Mouse (Mus musculus) olfactory bulb, adult 2 months (tissue): ENCODE measurements around the gene Ifit3. TPM values are rescaled to one million over a fixed set of nuclear protein-coding genes. Genes with fewer than 3 reads are reported as not detected.
"Not testable (repeated sequence)": the region's sequence is repeated elsewhere in the genome, so short reads cannot be mapped to it uniquely, and the experiment has no call there.

ENCODE experiments used
- H3K27ac ChIP-seq: fragments of 200-500 bp; 2 replicates; pipeline ENCODE4 v1.5.1; 2012; ENCODE audit warnings: low read depth, low read length; ENCODE audit not compliant: insufficient read depth
- H3K4me1 ChIP-seq: fragments of 200-500 bp; 2 replicates; pipeline ENCODE4 v1.6.1; 2012; ENCODE audit warnings: low read length; ENCODE audit not compliant: control insufficient read depth, insufficient read depth
- H3K4me3 ChIP-seq: fragments of 200-500 bp; 2 replicates; pipeline ENCODE4 v1.5.1; 2012; ENCODE audit warnings: mild to moderate bottlenecking, low read depth, low read length, moderate library complexity; ENCODE audit not compliant: insufficient read depth
- CTCF ChIP-seq: fragments of 200-500 bp; IDR thresholded peaks from 2 replicates; pipeline ENCODE4 v1.5.1; 2012; ENCODE audit warnings: low read depth, mild to moderate bottlenecking, low read length, moderate library complexity; ENCODE audit not compliant: insufficient read depth
- POLR2A ChIP-seq: fragments of 200-500 bp; IDR thresholded peaks from 2 replicates; pipeline ENCODE4 v1.6.1; 2012; ENCODE audit warnings: mild to moderate bottlenecking, low read depth, low read length, moderate library complexity; ENCODE audit not compliant: insufficient read depth
- WGBS: fragments of 180-500 bp; shearing (Covaris S2); methylation state at CpG from one replicate; pipeline ENCODE4 v1.1.7; 2018; 5-methylcytosine and 5-hydroxymethylcytosine counted together
- polyA plus RNA-seq: library from polyadenylated mRNA; stranded (reverse); fragments of >200 nt; gene quantifications from 2 replicates; pipeline ENCODE4 v1.2.4, GENCODE M21; 2012; ENCODE audit warnings: low replicate concordance; ENCODE audit not compliant: missing spikeins, insufficient read depth, insufficient read length

Gene Ifit3
- polyA plus RNA-seq, 1 experiment = not detected

DNA sequence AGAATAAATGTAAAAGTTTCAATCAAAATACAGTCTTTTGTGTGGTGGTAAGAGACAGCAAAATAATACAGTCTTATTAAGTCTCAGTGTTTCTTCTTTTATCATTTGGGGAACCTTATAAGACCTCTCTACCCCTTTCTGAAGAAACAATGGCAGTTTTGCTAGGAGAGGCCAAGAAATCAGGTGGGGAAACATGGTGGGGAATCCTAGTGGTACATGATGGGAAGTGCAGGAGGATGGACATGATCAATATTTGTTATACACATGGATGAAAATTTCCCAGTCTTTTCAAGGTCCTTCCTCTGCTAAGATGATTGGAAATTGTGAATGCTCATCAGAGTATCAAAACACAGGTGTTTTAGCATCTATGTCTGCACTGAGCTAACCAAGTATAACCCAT, 5.6 kb downstream of the Ifit3 start:
- Histone ChIP-seq H3K4me3 (no peak overlapping the region), H3K27ac (no peak overlapping the region), H3K4me1 (no peaks in the 10 kb centered on the region)
- TF ChIP-seq POLR2A (no peak), CTCF (no peak)

DNA sequence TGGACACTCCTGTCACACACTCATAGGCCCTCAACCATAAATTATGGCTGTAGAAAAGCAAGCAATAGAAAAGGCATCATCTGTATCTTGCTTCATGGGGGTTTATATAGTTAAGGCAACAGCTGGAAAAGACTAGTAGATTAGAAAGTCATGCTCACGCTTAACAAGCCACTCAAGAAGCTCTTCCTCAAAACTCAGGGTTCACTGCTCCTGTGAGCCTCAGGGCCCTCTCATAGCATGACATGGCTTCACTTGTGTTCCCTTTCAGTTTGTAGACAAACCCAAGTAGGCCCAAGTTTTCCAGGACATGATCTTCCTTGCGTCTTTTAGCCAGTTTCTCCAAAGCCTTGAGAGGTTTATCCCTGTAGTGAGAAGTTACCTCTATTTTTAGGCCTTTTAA, 10.1 kb downstream of the Ifit3 start:
- 93% methylated on average over 2 of the region's 2 CpGs for WGBS
- H3K4me3 ChIP-seq = no peak overlapping the region
- H3K27ac ChIP-seq = no peak overlapping the region
- H3K4me1 ChIP-seq = no peaks in the 10 kb centered on the region
- TF ChIP-seq POLR2A (no peak), CTCF (no peak)

DNA sequence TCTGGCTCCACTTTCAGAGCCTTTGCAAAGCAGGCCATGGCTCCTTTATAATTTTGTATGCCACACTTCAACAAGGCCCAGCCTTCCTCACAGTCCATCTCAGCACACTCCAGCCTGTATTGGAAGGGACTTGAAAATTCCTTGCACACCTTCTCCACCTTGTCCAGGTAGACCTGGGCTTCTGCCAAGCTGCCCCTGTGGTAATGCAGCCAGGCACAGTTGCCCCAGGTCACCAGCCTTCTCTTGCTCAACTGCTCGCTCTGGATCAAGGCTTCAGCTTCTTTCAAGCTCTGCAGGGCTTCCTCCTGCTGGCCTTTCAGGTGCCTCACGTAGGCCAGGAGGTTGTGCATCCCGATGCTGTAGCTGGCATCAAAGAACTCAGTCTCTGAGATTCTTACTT, 11.2 kb downstream of the Ifit3 start:
- 89% methylated on average over 3 of the region's 3 CpGs for WGBS
- H3K4me3 ChIP-seq, H3K27ac ChIP-seq, H3K4me1 ChIP-seq: not testable (repeated sequence)

DNA sequence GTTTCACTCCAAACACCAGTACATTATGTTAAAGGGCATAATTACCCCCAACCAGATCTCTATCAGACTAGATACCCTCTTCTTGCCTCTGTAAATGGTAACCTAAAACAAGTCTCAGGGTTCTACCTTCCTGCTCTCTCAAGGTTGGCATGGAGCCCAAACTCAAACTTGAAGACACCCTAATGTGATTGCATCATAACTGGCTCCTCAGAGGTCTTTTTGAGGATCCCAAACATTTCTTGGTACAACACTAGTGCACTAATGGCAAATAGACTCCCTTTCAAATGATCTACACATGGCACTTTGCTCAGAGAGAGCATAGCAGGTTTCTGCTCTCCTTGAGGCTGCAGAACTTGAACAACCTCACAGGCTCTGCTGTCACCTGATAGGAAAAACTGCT, 13.5 kb downstream of the Ifit3 start:
- H3K4me3 ChIP-seq = no peak overlapping the region
- TF ChIP-seq POLR2A = no peak
- no peak for TF ChIP-seq CTCF
- H3K4me1 ChIP-seq = no peaks in the 10 kb centered on the region
- H3K27ac ChIP-seq = no peak overlapping the region

DNA sequence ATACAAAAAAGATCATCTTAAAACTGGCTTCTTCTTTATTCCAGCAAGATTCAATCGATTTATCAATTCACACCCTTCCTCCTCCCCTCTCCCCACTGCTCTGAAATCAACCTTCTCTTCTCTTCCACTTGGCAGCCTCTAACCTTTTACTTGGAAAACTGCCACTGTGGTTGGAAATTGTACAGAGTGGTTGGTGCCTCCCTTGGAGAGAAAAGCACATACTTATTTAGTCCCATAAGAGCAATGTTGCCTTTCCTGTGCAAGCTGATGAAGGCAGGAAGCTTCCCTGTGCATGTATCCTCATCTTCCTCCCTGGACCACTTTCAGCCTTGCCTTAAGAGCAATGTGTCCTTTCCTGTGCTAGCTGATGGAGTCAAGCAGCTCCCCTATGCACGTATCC, 15.0 kb downstream of the Ifit3 start:
- TF ChIP-seq CTCF (no peak), POLR2A (no peak)
- Histone ChIP-seq H3K27ac (no peak overlapping the region), H3K4me1 (no peaks in the 10 kb centered on the region), H3K4me3 (no peak overlapping the region)
- WGBS = 39% methylated on average over 2 of the region's 2 CpGs

DNA sequence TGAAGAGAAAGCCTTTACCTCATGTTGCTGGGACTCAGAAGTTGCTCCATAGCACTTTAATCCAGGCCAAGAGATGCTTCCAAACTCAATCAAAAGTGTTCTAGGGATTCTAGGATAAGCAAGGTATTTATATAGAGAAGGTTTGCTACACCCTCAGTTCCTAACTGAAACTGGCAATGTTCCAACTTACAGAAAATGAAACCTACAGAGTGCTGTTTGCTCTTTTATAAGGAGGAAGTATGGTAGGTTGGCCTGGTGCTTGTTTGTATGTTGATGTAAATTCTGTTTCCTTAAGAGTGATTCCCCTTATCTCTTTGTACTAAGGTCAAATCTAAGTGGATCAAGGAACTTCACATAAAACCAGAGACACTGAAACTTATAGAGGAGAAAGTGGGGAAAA, 15.9 kb downstream of the Ifit3 start:
- not testable (repeated sequence) for H3K4me3 ChIP-seq, H3K27ac ChIP-seq, H3K4me1 ChIP-seq

DNA sequence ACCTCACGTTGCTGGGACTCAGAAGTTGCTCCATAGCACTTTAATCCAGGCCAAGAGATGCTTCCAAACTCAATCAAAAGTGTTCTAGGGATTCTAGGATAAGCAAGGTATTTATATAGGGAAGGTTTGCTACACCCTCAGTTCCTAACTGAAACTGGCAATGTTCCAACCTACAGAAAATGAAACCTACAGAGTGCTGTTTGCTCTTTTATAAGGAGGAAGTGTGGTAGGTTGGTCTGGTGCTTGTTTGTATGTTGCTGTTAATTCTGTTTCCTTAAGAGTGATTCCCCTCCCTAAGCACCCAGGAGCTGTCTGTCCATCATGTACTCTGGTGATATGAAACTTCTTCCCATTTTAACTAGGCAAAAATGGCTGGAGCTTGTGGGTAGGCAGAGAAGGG, 18.6 kb downstream of the Ifit3 start, which contains the start of gene Ifit1bl1:
TSS of gene Ifit1bl1 (minus strand) at position 69 of the 400 bp plus-strand sequence.
- not testable (repeated sequence) for H3K4me1 ChIP-seq, H3K27ac ChIP-seq, H3K4me3 ChIP-seq
- 73% methylated on average over 1 of the region's 1 CpGs for WGBS

DNA sequence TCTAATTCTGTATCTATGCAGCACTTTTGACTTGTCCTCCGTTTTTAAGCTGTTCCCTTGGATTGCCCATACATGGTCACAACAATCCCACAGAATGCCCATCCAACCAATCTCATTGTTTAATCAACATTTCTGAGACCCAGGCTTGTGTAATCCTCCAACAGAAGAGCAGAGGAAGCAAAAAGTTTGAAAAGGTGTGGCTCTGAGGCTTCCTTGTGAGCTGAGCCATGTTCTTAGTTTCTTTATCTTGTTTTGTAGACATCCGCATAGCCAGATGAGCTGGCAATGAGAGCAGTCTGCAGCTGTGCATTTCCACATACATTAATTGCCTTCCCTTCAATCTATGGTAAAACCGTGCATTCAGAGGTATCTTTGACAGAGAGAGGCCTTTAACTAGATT, 22.1 kb downstream of the Ifit3 start:
- TF ChIP-seq CTCF (no peak), POLR2A (no peak)
- no peak overlapping the region for H3K4me3 ChIP-seq
- no peak overlapping the region for H3K27ac ChIP-seq
- no peaks in the 10 kb centered on the region for H3K4me1 ChIP-seq
- WGBS = 91% methylated on average over 3 of the region's 3 CpGs

DNA sequence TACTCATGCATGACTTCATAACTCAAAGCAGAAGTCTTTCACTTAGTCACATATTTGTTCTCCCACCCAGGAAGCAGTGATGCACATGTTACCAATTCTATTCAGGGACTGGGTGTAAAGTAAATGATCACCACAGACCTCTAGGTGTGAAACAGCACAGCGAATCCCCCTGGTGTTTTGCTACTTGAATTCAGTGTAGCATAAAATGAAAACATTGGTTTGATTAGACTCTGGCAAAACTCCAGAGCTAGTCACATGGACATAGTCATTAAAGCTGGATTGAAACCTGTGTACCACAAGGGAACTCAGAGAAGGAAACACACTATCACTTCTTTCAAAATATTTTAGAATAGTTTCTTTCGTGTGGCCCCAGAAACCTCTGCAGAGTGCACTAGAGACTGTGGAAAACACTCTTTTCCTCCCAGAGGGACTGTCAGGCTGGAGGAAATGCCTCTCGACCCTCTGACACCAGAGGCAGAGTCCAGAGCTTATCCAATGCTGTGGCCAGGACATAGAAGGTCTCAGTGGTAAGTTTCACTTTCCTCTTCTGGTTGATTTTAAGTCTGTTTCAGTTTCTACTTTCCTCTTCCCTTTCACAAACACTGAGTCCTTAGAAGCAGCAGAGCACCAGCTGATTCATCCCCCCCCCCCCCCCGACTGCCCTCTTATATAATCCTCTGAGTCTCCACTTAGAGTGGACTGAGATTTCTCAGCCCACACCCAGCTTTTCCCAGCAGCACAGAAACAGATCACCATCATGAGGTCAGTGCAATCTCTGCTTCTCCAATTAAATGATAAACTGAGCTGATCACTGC, 24.1 kb downstream of the Ifit3 start, which contains the start of gene Ifit3b:
TSS of gene Ifit3b (plus strand) at position 734 of the 815 bp plus-strand sequence.
- WGBS = 22% methylated on average over 4 of the region's 4 CpGs
- not testable (repeated sequence) for H3K4me1 ChIP-seq, H3K4me3 ChIP-seq
- peak within 1 kb of the TSS; percentile 31 for H3K27ac ChIP-seq

DNA sequence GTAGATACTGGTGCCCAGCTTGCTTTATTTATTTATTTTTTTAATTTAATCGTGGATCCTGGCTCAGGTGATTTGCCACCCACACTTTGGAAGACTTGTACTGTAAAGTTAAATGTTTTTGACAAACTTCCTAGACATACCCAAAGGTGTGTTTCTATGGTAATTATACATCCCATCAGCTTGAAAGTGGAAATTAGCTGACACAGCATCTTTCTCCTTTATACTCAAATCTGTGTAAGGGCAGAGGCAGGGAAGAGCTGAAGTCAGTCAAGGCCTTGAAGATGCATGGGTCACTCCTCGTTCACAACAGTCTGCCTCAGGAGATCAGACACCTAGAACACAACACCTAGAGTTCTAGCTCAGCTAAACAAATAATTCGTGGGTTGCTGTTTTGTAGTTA, 26.8 kb downstream of the Ifit3 start:
- H3K4me1 ChIP-seq, H3K27ac ChIP-seq, H3K4me3 ChIP-seq: not testable (repeated sequence)
- WGBS = 84% methylated on average over 3 of the region's 3 CpGs

DNA sequence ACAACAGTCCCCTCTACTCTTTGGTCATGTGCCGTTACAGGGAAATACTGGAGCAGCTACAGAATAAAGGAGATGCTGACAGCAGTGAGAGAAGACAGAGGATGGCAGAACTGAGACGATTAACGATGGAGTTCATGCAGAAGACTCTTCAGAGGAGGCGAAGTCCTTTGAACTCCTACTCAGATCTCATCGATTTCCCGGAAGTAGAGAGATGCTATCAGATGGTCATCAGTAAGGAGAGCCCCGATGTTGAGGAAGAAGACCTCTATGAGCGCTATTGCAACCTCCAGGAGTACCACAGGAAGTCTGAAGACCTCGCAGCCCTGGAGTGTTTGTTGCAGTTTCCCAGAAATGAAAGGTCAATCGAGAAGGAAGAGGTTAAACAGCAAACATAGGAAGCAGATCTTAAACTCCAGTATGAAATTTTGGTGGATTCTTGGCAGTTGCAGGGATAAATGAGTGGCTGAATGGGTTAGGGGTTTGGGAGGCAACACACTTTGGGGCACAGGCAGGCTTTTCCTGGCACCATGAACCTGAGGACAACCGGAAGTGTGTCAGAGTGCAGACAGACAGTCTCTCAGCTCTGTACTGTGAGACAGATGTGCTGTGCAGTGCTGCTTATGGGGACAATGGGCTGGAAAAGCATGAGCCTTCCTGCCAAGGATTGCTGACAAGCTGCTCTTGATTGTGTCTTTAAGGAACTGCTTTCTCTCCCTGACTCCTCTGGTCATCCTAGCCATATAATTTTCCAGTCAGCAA, 29.1 kb downstream of the Ifit3 start:
- 83% methylated on average over 5 of the region's 11 CpGs for WGBS
- not testable (repeated sequence) for H3K27ac ChIP-seq, H3K4me1 ChIP-seq, H3K4me3 ChIP-seq
